Mouse (Mus musculus) CH12.LX (cell line): ENCODE data around the gene Myo10. TPM values are rescaled to one million over a fixed set of nuclear protein-coding genes. Genes with fewer than 3 reads are reported as not detected.

Experiments
- DNase-seq: peaks from one replicate; pipeline ENCODE4 v3.0.0-alpha.2; 2013; ENCODE audit errors: extremely low read depth
- H3K27ac ChIP-seq: 2 replicates; pipeline ENCODE4 v1.5.1; 2012; ENCODE audit warnings: low read depth, mild to moderate bottlenecking, control low read depth, moderate library complexity; ENCODE audit not compliant: insufficient read depth
- H3K27me3 ChIP-seq: replicated peaks from 2 replicates; pipeline ENCODE3; 2012; ENCODE audit warnings: inconsistent platforms
- H3K36me3 ChIP-seq, 2 experiments: replicated peaks in 1 of 2; 2 replicates each; pipeline versions ENCODE3 to v1.6.1; 2012; ENCODE audit warnings: inconsistent platforms in 1 of 2, low read length in 1 of 2, mild to moderate bottlenecking in 1 of 2, mixed read lengths in 1 of 2, moderate library complexity in 1 of 2; ENCODE audit not compliant: control insufficient read depth in 1 of 2, insufficient read depth in 1 of 2
- H3K4me1 ChIP-seq, 2 experiments: 2 replicates each; pipeline ENCODE4 v1.6.1; 2012; ENCODE audit warnings: inconsistent platforms in 1 of 2, moderate library complexity in 1 of 2; ENCODE audit not compliant: insufficient read depth in 2 of 2, control insufficient read depth in 1 of 2
- H3K4me2 ChIP-seq: 2 replicates; pipeline ENCODE4 v1.6.1; 2012; ENCODE audit warnings: low read depth, mild to moderate bottlenecking, control low read depth; ENCODE audit not compliant: poor library complexity, insufficient read depth, severe bottlenecking
- H3K4me3 ChIP-seq, 3 experiments: fragments of 150-350 bp in 1 of 3; sonication (generic) in 1 of 3; replicated peaks in 1 of 3; 2 replicates each; pipeline versions ENCODE3 to v1.5.1; 2011 to 2012; ENCODE audit warnings: low read depth in 2 of 3, low read length in 2 of 3, mild to moderate bottlenecking in 2 of 3, moderate library complexity in 2 of 3, control low read depth in 1 of 3, improper control_type of control experiment in 1 of 3, inconsistent platforms in 1 of 3, mixed read lengths in 1 of 3; ENCODE audit not compliant: poor library complexity in 1 of 3
- H3K79me2 ChIP-seq: replicated peaks from 2 replicates; pipeline ENCODE4 v1.6.1; 2012; ENCODE audit warnings: mild to moderate bottlenecking, moderate library complexity; ENCODE audit not compliant: control insufficient read depth, poor library complexity, insufficient read depth, severe bottlenecking; ENCODE audit errors: extremely low read depth
- H3K9ac ChIP-seq: 2 replicates; pipeline ENCODE4 v1.6.1; 2012; ENCODE audit warnings: low read depth, mild to moderate bottlenecking, control low read depth, moderate library complexity; ENCODE audit not compliant: insufficient read depth
- H3K9me3 ChIP-seq: replicated peaks from 2 replicates; pipeline ENCODE3; 2012; ENCODE audit warnings: low read length, inconsistent platforms, mixed read lengths
- BHLHE40 ChIP-seq: IDR thresholded peaks from 2 replicates; pipeline ENCODE4 v1.6.1; 2011; ENCODE audit warnings: mild to moderate bottlenecking, low read depth, low read length, improper control_type of control experiment
- E2F4 ChIP-seq: IDR thresholded peaks from 2 replicates; pipeline ENCODE4 v1.6.1; 2011; ENCODE audit warnings: low read depth, low read length, improper control_type of control experiment; ENCODE audit not compliant: insufficient replicate concordance
- ETS1 ChIP-seq: conservative IDR thresholded peaks from 2 replicates; pipeline ENCODE4 v1.6.1; 2012; ENCODE audit warnings: low read depth, mild to moderate bottlenecking, inconsistent platforms, low read length, improper control_type of control experiment, moderate library complexity
- MAZ ChIP-seq: IDR thresholded peaks from 2 replicates; pipeline ENCODE4 v1.6.1; 2012; ENCODE audit warnings: low read depth, mild to moderate bottlenecking, inconsistent platforms, low read length, improper control_type of control experiment, moderate library complexity
- MEF2A ChIP-seq: IDR thresholded peaks from 2 replicates; pipeline ENCODE4 v1.6.1; 2014; ENCODE audit warnings: low read depth, mild to moderate bottlenecking, inconsistent platforms, low read length, improper control_type of control experiment, borderline replicate concordance
- MXI1 ChIP-seq: IDR thresholded peaks from 2 replicates; pipeline ENCODE4 v1.6.1; 2011; ENCODE audit warnings: mild to moderate bottlenecking, low read depth, low read length, improper control_type of control experiment
- NELFE ChIP-seq: IDR thresholded peaks from 2 replicates; pipeline ENCODE4 v1.6.1; 2011; ENCODE audit warnings: low read depth, low read length, improper control_type of control experiment
- NRF1 ChIP-seq: IDR thresholded peaks from 2 replicates; pipeline ENCODE4 v1.6.1; 2014; ENCODE audit warnings: low read depth, mild to moderate bottlenecking, inconsistent platforms, low read length, improper control_type of control experiment, moderate library complexity
- PAX5 ChIP-seq: IDR thresholded peaks from 2 replicates; pipeline ENCODE4 v1.6.1; 2012; ENCODE audit warnings: low read length, inconsistent platforms, mixed read lengths
- RAD21 ChIP-seq: IDR thresholded peaks from 2 replicates; pipeline ENCODE4 v1.6.1; 2011; ENCODE audit warnings: low read depth, mild to moderate bottlenecking, low read length, improper control_type of control experiment, moderate library complexity
- RCOR1 ChIP-seq: conservative IDR thresholded peaks from 2 replicates; pipeline ENCODE4 v1.6.1; 2012; ENCODE audit warnings: low read depth, mild to moderate bottlenecking, inconsistent platforms, low read length, improper control_type of control experiment
- SMC3 ChIP-seq: IDR thresholded peaks from 2 replicates; pipeline ENCODE4 v1.6.1; 2011; ENCODE audit warnings: low read depth, low read length, improper control_type of control experiment
- TCF12 ChIP-seq: IDR thresholded peaks from 2 replicates; pipeline ENCODE4 v1.6.1; 2014; ENCODE audit warnings: low read depth, mild to moderate bottlenecking, inconsistent platforms, low read length, improper control_type of control experiment
- USF1 ChIP-seq: IDR thresholded peaks from 2 replicates; pipeline ENCODE4 v1.6.1; 2014; ENCODE audit warnings: low read depth, mild to moderate bottlenecking, inconsistent platforms, low read length, improper control_type of control experiment
- dilution Hi-C: fragments of 300-500 bp; cut with MboI; formaldehyde crosslinking; loops from 2 replicates; pipeline ENCODE4 v1.14.3; 2020; ENCODE audit warnings: low sequenced_read_pairs; ENCODE audit not compliant: extremely low pct_unique_long_range_greater_than_20kb, extremely low pct_ligation_motif_present
- in situ Hi-C: fragments of 300-500 bp; cut with MboI; formaldehyde crosslinking; loops from 3 replicates; pipeline ENCODE4 v1.14.3; 2019; ENCODE audit warnings: low sequenced_read_pairs, low pct_ligation_motif_present, low pct_unique_long_range_greater_than_20kb, mixed read lengths
- polyA plus RNA-seq: library from polyadenylated mRNA; unstranded; fragments of >175 nt; gene quantifications from 2 replicates; pipeline ENCODE4 v1.2.1, GENCODE M21; 2012; ENCODE audit warnings: low read depth; ENCODE audit not compliant: insufficient read length
- total RNA-seq, 2 experiments: library from RNA; depleted of rRNA; stranded (reverse); fragments of 300-350 nt in 1 of 2; fragments of >200 nt in 1 of 2; gene quantifications; 2 replicates each; pipeline ENCODE4 v1.2.3; 2012 to 2014

Gene Myo10
- total and polyA plus RNA-seq, 3 experiments = 6.4 to 13.6 (median 8.6) TPM

GRCm38 (mm10) chr15:25758037-25758436 lies 135.7 kb downstream of the Myo10 start:
- peaks cover 0 to 21% of the 10 kb centered on the region in 2 experiments for H3K36me3 ChIP-seq
- no peak overlapping the region for H3K27ac ChIP-seq
- H3K27me3 ChIP-seq = no peaks in the 10 kb centered on the region
- H3K4me1 ChIP-seq = peaks cover 0 to 27% of the 10 kb centered on the region in 2 experiments; a peak in 2 of 4 replicates
- H3K4me2 ChIP-seq = no peak overlapping the region
- TF ChIP-seq ETS1 = no peak
- TF ChIP-seq TCF12 = no peak
- TF ChIP-seq PAX5 = no peak
- TF ChIP-seq MEF2A = no peak
- TF ChIP-seq MAZ = no peak
- TF ChIP-seq NRF1 = no peak
- TF ChIP-seq NELFE = no peak
- no peak for TF ChIP-seq RAD21
- in situ Hi-C loops = no loop called here
- no peak overlapping the region for H3K4me3 ChIP-seq
- H3K79me2 ChIP-seq = no peaks in the 10 kb centered on the region
- dilution Hi-C loops = no loop called here
- no peaks in the 10 kb centered on the region for H3K9me3 ChIP-seq
- no peak overlapping the region for H3K9ac ChIP-seq
- DNase-seq = no peak

DNA sequence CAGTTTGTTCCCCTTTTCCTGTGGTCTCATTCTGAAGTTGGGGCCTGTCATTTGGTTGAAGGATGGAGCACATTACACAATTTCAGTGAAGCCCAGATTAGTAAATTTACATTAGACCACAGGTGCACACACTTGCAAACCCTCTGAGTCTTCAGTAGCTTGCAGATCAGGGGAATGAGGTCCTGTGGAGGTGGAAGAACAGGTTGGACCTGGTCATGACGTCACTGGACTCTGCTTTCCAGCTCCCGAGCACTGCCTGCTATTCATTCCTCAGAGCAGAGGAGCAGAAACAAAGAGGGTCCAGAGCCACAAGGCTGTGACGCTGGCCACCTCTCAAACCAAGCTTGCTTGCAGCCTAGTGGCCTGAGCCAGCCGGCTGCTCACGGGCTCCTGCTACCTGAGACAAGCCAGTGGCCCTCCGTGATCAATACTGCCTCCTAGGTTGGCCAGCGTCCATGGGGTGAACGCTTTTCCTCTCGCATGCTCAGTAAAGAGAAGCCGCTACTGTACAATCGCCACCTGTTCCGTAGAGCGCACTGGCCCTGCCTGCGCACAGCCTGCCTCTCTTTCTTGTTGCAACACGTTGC lies 136.3 kb downstream of the Myo10 start:
- Histone ChIP-seq H3K9ac (no peak overlapping the region), H3K36me3 (peaks cover 0 to 25% of the 10 kb centered on the region in 2 experiments), H3K4me2 (no peak overlapping the region), H3K79me2 (no peaks in the 10 kb centered on the region), H3K4me3 (no peak overlapping the region), H3K4me1 (peaks cover 0 to 27% of the 10 kb centered on the region in 2 experiments; a peak in 2 of 4 replicates), H3K9me3 (no peaks in the 10 kb centered on the region), H3K27ac (no peak overlapping the region), H3K27me3 (no peaks in the 10 kb centered on the region)
- dilution Hi-C loops = no loop called here
- in situ Hi-C loops = no loop called here
- DNase-seq = no peak
- no peak for TF ChIP-seq USF1
- no peak for TF ChIP-seq SMC3
- TF ChIP-seq BHLHE40 = no peak
- TF ChIP-seq RCOR1 = no peak
- TF ChIP-seq NRF1 = no peak
- TF ChIP-seq PAX5 = no peak
- no peak for TF ChIP-seq NELFE
- TF ChIP-seq E2F4 = no peak
- no peak for TF ChIP-seq MXI1
